In genomic region chr6:27646503-27646902, GRCm38 (mm10) we compare ENCODE assay signal across 23 mouse cellular contexts.
DNase-seq lines count a peak whose midpoint lies in the region; ATAC-seq and TF ChIP-seq lines count a peak whose summit lies in the region.
"Had no signal": no experiment of that assay in that cellular context is flagged by ENCODE, and none has a peak within 500 bp of the region (broad histone marks: within the 10 kb centered on the region; RNA-seq: fewer than 3 reads in every experiment).

No protein-coding gene starts in this region.

- no peak overlapping the region for H3K4me2 ChIP-seq in forebrain, embryonic 13.5 days
- H3K4me2 ChIP-seq in kidney, embryonic 14.5 days (replicated peaks; ENCODE audit: low read depth, low read length) = no peak overlapping the region
- H3K4me2 ChIP-seq in stomach, postnatal 0 days (replicated peaks; ENCODE audit: low read depth) = no peak overlapping the region
- H3K4me2 ChIP-seq: hindbrain, embryonic 13.5 days; kidney, embryonic 15.5 days; limb, embryonic 13.5 days; liver, embryonic 15.5 days; neural tube, embryonic 15.5 days had no signal

- H3K4me3 ChIP-seq in forebrain, embryonic 13.5 days = no peak overlapping the region
- no peak overlapping the region for H3K4me3 ChIP-seq in forebrain, embryonic 10.5 days
- no peak overlapping the region for H3K4me3 ChIP-seq in kidney, embryonic 14.5 days (ENCODE audit: low read length)
- no peak overlapping the region for H3K4me3 ChIP-seq in stomach, postnatal 0 days (ENCODE audit: low read depth, low read length)
- H3K4me3 ChIP-seq: heart, embryonic 10.5 days; hindbrain, embryonic 13.5 days; kidney, embryonic 15.5 days; limb, embryonic 13.5 days; liver, embryonic 15.5 days; myocyte; neural tube, embryonic 15.5 days had no signal

- WGBS in forebrain, embryonic 13.5 days = 41% methylated on average over 1 of the region's 1 CpGs
- WGBS in forebrain, embryonic 10.5 days = 88% methylated on average over 1 of the region's 1 CpGs
- 77% methylated on average over 1 of the region's 1 CpGs for WGBS in kidney, embryonic 14.5 days
- 46% methylated on average over 1 of the region's 1 CpGs for WGBS in stomach, postnatal 0 days

- no peaks in the 10 kb centered on the region for H3K9me3 ChIP-seq in forebrain, embryonic 13.5 days (replicated peaks)
- H3K9me3 ChIP-seq in forebrain, embryonic 10.5 days = no peaks in the 10 kb centered on the region
- no peaks in the 10 kb centered on the region for H3K9me3 ChIP-seq in kidney, embryonic 14.5 days (ENCODE audit: control insufficient read depth, low read length)
- H3K9me3 ChIP-seq in stomach, postnatal 0 days (ENCODE audit: control insufficient read depth, low read length) = no peaks in the 10 kb centered on the region
- H3K9me3 ChIP-seq: heart, embryonic 10.5 days; hindbrain, embryonic 13.5 days; kidney, embryonic 15.5 days; limb, embryonic 13.5 days; liver, embryonic 15.5 days; neural tube, embryonic 15.5 days had no signal

- no peak overlapping the region for H3K9ac ChIP-seq in forebrain, embryonic 13.5 days
- no peak overlapping the region for H3K9ac ChIP-seq in kidney, embryonic 14.5 days (ENCODE audit: low read depth, low read length)
- H3K9ac ChIP-seq in stomach, postnatal 0 days (ENCODE audit: low read length) = no peak overlapping the region
- H3K9ac ChIP-seq: hindbrain, embryonic 13.5 days; kidney, embryonic 15.5 days; limb, embryonic 13.5 days; liver, embryonic 15.5 days; neural tube, embryonic 15.5 days had no signal

- intact Hi-C loops in left cerebral cortex, postnatal 4 days (cut with DNase I) = no loop called here

- H3K27ac ChIP-seq in forebrain, embryonic 13.5 days = no peak overlapping the region
- no peak overlapping the region for H3K27ac ChIP-seq in forebrain, embryonic 10.5 days
- H3K27ac ChIP-seq in kidney, embryonic 14.5 days (ENCODE audit: low read depth, low read length) = no peak overlapping the region
- no peak overlapping the region for H3K27ac ChIP-seq in stomach, postnatal 0 days (replicated peaks)
- H3K27ac ChIP-seq: heart, embryonic 10.5 days; hindbrain, embryonic 13.5 days; kidney, embryonic 15.5 days; limb, embryonic 13.5 days; liver, embryonic 15.5 days; neural tube, embryonic 15.5 days had no signal

- no peaks in the 10 kb centered on the region for H3K27me3 ChIP-seq in forebrain, embryonic 13.5 days
- no peaks in the 10 kb centered on the region for H3K27me3 ChIP-seq in forebrain, embryonic 10.5 days (ENCODE audit: poor library complexity, severe bottlenecking)
- H3K27me3 ChIP-seq in kidney, embryonic 14.5 days (ENCODE audit: control insufficient read depth, insufficient read depth, low read length) = no peaks in the 10 kb centered on the region
- H3K27me3 ChIP-seq in stomach, postnatal 0 days (ENCODE audit: control insufficient read depth, insufficient read depth, low read length) = no peaks in the 10 kb centered on the region
- H3K27me3 ChIP-seq: hindbrain, embryonic 13.5 days; kidney, embryonic 15.5 days; limb, embryonic 13.5 days; liver, embryonic 15.5 days; neural tube, embryonic 15.5 days had no signal

- no peak for DNase-seq in forebrain, embryonic 10.5 days (ENCODE audit: extremely low spot score, low spot score)
- peak; percentile 51 for DNase-seq in left cerebral cortex, adult 11 months (ENCODE audit: low spot score)
- no peak for DNase-seq in left cerebral cortex, postnatal 4 days
- peak; percentile 30 to 79 for DNase-seq in left cerebral cortex, adult 9 months (ENCODE audit: low spot score in 2 of 2)
- peak; percentile 69 for DNase-seq in telencephalon, adult 2 months (ENCODE audit: low read depth, low spot score)
- DNase-seq in stomach, postnatal 0 days (ENCODE audit: low spot score) = no peak
- DNase-seq: adrenal gland, postnatal 36 days; cerebellum, adult 9-11 months; embryo, embryonic 11 days; gastrocnemius, postnatal 36 days; heart, postnatal 10 days; lung, postnatal 10 days; midbrain, embryonic 14.5 days; thymus, postnatal 4 days had no signal

- H3K4me1 ChIP-seq in forebrain, embryonic 13.5 days = no peaks in the 10 kb centered on the region
- no peaks in the 10 kb centered on the region for H3K4me1 ChIP-seq in forebrain, embryonic 10.5 days
- no peaks in the 10 kb centered on the region for H3K4me1 ChIP-seq in kidney, embryonic 14.5 days (ENCODE audit: control insufficient read depth, insufficient read depth, low read length)
- H3K4me1 ChIP-seq in stomach, postnatal 0 days (replicated peaks; ENCODE audit: control insufficient read depth, insufficient read depth) = no peaks in the 10 kb centered on the region
- H3K4me1 ChIP-seq: heart, embryonic 10.5 days; hindbrain, embryonic 13.5 days; kidney, embryonic 15.5 days; liver, embryonic 15.5 days; neural tube, embryonic 15.5 days had no signal

- no peak for TF ChIP-seq CTCF in stomach, postnatal 0 days (IDR thresholded peaks at IDR 0.05; ENCODE audit: low read depth)

- no peaks in the 10 kb centered on the region for H3K36me3 ChIP-seq in forebrain, embryonic 13.5 days (ENCODE audit: poor library complexity, severe bottlenecking)
- no peaks in the 10 kb centered on the region for H3K36me3 ChIP-seq in forebrain, embryonic 10.5 days (replicated peaks)
- no peaks in the 10 kb centered on the region for H3K36me3 ChIP-seq in kidney, embryonic 14.5 days (ENCODE audit: control insufficient read depth, insufficient read depth, low read length)
- H3K36me3 ChIP-seq in stomach, postnatal 0 days (ENCODE audit: control insufficient read depth, insufficient read depth, low read length) = no peaks in the 10 kb centered on the region
- H3K36me3 ChIP-seq: heart, embryonic 10.5 days; hindbrain, embryonic 13.5 days; kidney, embryonic 15.5 days; limb, embryonic 13.5 days; liver, embryonic 15.5 days; neural tube, embryonic 15.5 days had no signal

- ATAC-seq in forebrain, embryonic 13.5 days = peak; percentile 58; the same call in 1 of the 2 replicates
- ATAC-seq in kidney, embryonic 14.5 days (ENCODE audit: low FRiP score, low TSS enrichment) = no peak
- no peak for ATAC-seq in stomach, postnatal 0 days (ENCODE audit: low FRiP score, low TSS enrichment)

- TF ChIP-seq EP300 in stomach, postnatal 0 days (optimal IDR thresholded peaks at IDR 0.05) = no peak

Comparison
In these comparisons a context has a peak if more than half of its experiments do, and no peak if none do; other contexts are left out.
1. DNase-seq: peak in left cerebral cortex, adult 11 months (single experiment), left cerebral cortex, adult 9 months (2 of 2) and telencephalon, adult 2 months (single experiment); none in forebrain, embryonic 10.5 days (single experiment), left cerebral cortex, postnatal 4 days (single experiment) and stomach, postnatal 0 days (single experiment).